Mouse (Mus musculus): Measurements from ENCODE around the gene Otub1.

DNA sequence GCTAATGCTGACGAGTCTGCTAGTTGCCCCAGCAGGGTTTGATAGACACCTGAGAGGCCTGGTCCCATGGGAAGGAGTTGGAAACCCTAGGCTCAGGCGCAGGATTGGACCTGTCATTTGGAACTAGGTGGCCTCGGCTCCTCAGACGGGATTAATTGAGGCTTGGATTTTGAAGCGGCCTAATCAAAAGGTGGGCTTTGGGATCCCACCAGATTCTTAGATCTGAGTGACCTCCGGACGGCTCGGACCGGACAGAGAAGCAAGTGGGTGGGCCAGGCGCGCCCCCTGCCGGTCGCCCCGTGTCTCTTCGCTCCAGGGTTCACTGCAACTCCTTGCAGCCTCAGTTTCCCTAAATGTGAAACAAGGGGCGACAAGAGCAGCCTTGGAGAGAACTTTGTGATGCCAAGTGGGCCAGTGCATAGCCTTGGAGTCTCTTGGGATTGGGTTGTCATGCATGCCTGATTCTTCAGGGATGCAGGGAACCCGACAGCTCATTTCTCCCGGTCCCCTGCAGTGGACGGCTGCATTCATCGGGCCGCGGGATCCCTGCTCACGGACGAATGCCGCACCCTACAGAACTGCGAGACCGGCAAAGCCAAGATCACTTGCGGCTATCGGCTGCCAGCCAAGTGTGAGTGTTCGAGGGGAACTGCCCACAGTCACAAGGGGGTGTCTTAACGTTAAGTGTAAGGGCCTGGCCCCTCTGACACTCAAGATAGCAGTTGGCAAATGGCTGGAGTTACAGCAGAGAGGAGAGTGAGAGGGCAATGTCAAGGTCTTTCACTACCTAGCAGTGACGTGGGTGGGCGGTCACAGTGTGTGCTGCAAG, 10.0 kb downstream of the Otub1 start:
- TF ChIP-seq CTCF (IDR thresholded peaks at IDR 0.05; ENCODE audit: low read depth, low read length) (peak; percentile 81), POLR2A (IDR thresholded peaks at IDR 0.05; ENCODE audit: insufficient read depth, low read length) (no peak), EP300 (IDR thresholded peaks at IDR 0.05; ENCODE audit: insufficient read depth, low read depth, low read length) (no peak)
